Mouse (Mus musculus) B cell, adult 62 days (primary cell): ENCODE measurements around the gene Gm8271. TPM values are rescaled to one million over a fixed set of nuclear protein-coding genes. Genes with fewer than 3 reads are reported as not detected.

Experiments used
- total RNA-seq: library from RNA; stranded (reverse); gene quantifications from 4 replicates; pipeline ENCODE4 v1.2.4, GENCODE M21; 2023

Gene Gm8271
- total RNA-seq = not detected in 4 replicates

GRCm38 (mm10) chr14:5185493-5185892 is at the start of gene Gm8271:
Gene Gm8271 (plus strand): TSS chr14:5185793.

DNA sequence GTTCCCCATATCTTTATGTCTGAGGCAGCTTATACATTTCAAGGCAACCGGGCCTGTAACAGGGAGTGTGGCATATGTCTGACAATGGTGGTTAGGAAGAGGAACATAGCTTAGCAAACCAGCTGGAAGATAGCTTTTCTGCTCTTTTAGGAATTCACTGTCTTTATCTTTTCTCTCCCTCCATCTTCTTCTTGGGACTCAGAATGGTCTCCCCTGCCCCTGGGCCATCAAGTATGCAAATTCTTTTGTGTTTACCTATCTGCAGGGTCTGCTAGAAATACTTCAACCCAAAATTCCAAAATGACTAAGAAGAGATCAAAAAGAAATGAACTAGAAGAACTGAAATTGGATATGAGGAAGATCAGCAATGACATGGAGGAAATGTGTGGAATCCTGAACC is 21.4 kb upstream of the Gm8271 start, which contains the start of gene Gm3317:
Gm3317 (plus strand) TSS at position 301 of the 400 bp plus-strand sequence.

Other genes starting within 250 kb of the Gm8271 start
- gene Gm8297, start 201.9 kb upstream of the Gm8271 start, total RNA-seq = not detected in 4 replicates
- not detected in 4 replicates for gene Gm3298, start 169.9 kb upstream of the Gm8271 start, total RNA-seq
- not detected in 4 replicates for gene 4930555G01Rik, start 135.2 kb upstream of the Gm8271 start, total RNA-seq
- not detected in 4 replicates for gene Gm8281, start 114.8 kb upstream of the Gm8271 start, total RNA-seq
- gene Gm8279, start 54.3 kb upstream of the Gm8271 start, total RNA-seq = not detected in 4 replicates
- gene Gm3317, start 21.3 kb upstream of the Gm8271 start, total RNA-seq = not detected in 4 replicates
- not detected in 4 replicates for gene Gm3526, start 74.8 kb downstream of the Gm8271 start, total RNA-seq
- not detected in 4 replicates for gene Gm3542, start 149.1 kb downstream of the Gm8271 start, total RNA-seq
- gene Gm3500, start 203.3 kb downstream of the Gm8271 start, total RNA-seq = not detected in 4 replicates